Mouse (Mus musculus): ENCODE data around the gene Cfap97d2.

Gene Cfap97d2

GRCm38 (mm10) chr8:13705668-13706067 lies at the start of gene Cfap97d2:
TSS of gene Cfap97d2 (plus strand) at chr8:13705889.
- peak; percentile 91 for DNase-seq (ENCODE audit: low read depth, low spot score)

- no peak for DNase-seq (ENCODE audit: low read depth, low spot score)
These were observed 48.2 kb upstream of the Cfap97d2 start for GRCm38 (mm10) chr8:13657479-13657878.

- DNase-seq (ENCODE audit: low read depth, low spot score) = peak; percentile 74
These were observed 45.4 kb upstream of the Cfap97d2 start for GRCm38 (mm10) chr8:13660323-13660722.

- DNase-seq (ENCODE audit: low read depth, low spot score) = no peak
These were observed 40.9 kb upstream of the Cfap97d2 start for GRCm38 (mm10) chr8:13664711-13665210.

GRCm38 (mm10) chr8:13665538-13665937 lies 40.2 kb upstream of the Cfap97d2 start:
- no peak for DNase-seq (ENCODE audit: low read depth, low spot score)

GRCm38 (mm10) chr8:13665944-13666343 lies 39.7 kb upstream of the Cfap97d2 start:
- no peak for DNase-seq (ENCODE audit: low read depth, low spot score)

- DNase-seq (ENCODE audit: low read depth, low spot score) = no peak
These were observed 37.8 kb upstream of the Cfap97d2 start for GRCm38 (mm10) chr8:13667917-13668316.

- no peak for DNase-seq (ENCODE audit: low read depth, low spot score)
These were observed 37.3 kb upstream of the Cfap97d2 start for GRCm38 (mm10) chr8:13668367-13668766.

GRCm38 (mm10) chr8:13670011-13670471 lies 35.6 kb upstream of the Cfap97d2 start:
- DNase-seq (ENCODE audit: low read depth, low spot score) = peak; percentile 70

- DNase-seq (ENCODE audit: low read depth, low spot score) = no peak
These were observed 34.3 kb upstream of the Cfap97d2 start for GRCm38 (mm10) chr8:13671246-13672003.

- DNase-seq (ENCODE audit: low read depth, low spot score) = peak; percentile 50
These were observed 32.5 kb upstream of the Cfap97d2 start for GRCm38 (mm10) chr8:13673215-13673614.

GRCm38 (mm10) chr8:13674294-13675010 lies 31.2 kb upstream of the Cfap97d2 start:
- peak; percentile 77 for DNase-seq (ENCODE audit: low read depth, low spot score)

- no peak for DNase-seq (ENCODE audit: low read depth, low spot score)
These were observed 30.6 kb upstream of the Cfap97d2 start for GRCm38 (mm10) chr8:13675121-13675520.

- peak; percentile 59 for DNase-seq (ENCODE audit: low read depth, low spot score)
These were observed 30.2 kb upstream of the Cfap97d2 start for GRCm38 (mm10) chr8:13675524-13675923.

- DNase-seq (ENCODE audit: low read depth, low spot score) = peak; percentile 93
These were observed 29.4 kb upstream of the Cfap97d2 start for GRCm38 (mm10) chr8:13676302-13676700.

- DNase-seq (ENCODE audit: low read depth, low spot score) = peak; percentile 92
These were observed 28.8 kb upstream of the Cfap97d2 start for GRCm38 (mm10) chr8:13676701-13677412.

GRCm38 (mm10) chr8:13677413-13677883 lies 28.2 kb upstream of the Cfap97d2 start, which contains the start of gene Rasa3:
TSS of gene Rasa3 (minus strand) at chr8:13677603.
- peak; percentile 99 for DNase-seq (ENCODE audit: low read depth, low spot score)

GRCm38 (mm10) chr8:13678182-13678581 lies 27.5 kb upstream of the Cfap97d2 start:
- DNase-seq (ENCODE audit: low read depth, low spot score) = no peak

GRCm38 (mm10) chr8:13684131-13684530 lies 21.6 kb upstream of the Cfap97d2 start:
- DNase-seq (ENCODE audit: low read depth, low spot score) = no peak

- peak; percentile 69 for DNase-seq (ENCODE audit: low read depth, low spot score)
These were observed 19.9 kb upstream of the Cfap97d2 start for GRCm38 (mm10) chr8:13685674-13686314.

- DNase-seq (ENCODE audit: low read depth, low spot score) = no peak
These were observed 19.3 kb upstream of the Cfap97d2 start for GRCm38 (mm10) chr8:13686426-13686825.

Data from brain, adult 2 months (tissue).